Mouse (Mus musculus) heart, embryonic 10.5 days (tissue): ENCODE data around the gene Fam213b. TPM values are rescaled to one million over a fixed set of nuclear protein-coding genes. Genes with fewer than 3 reads are reported as not detected.

Experiments used
- DNase-seq: peaks from one replicate; pipeline ENCODE4 v3.0.0-alpha.2; 2017; ENCODE audit warnings: low spot score
- H3K27ac ChIP-seq: fragments of 300-500 bp; sonication (generic); 2 replicates; pipeline ENCODE4 v1.5.1; 2016; ENCODE audit warnings: mild to moderate bottlenecking
- H3K27me3 ChIP-seq: fragments of 300-500 bp; sonication (generic); 2 replicates; pipeline ENCODE4 v1.6.1; 2016; ENCODE audit warnings: mild to moderate bottlenecking; ENCODE audit not compliant: poor library complexity, insufficient read depth, severe bottlenecking
- H3K36me3 ChIP-seq: fragments of 300-500 bp; sonication (generic); 2 replicates; pipeline ENCODE4 v1.6.1; 2016; ENCODE audit warnings: mild to moderate bottlenecking, moderate library complexity
- H3K4me1 ChIP-seq: fragments of 300-500 bp; sonication (generic); 2 replicates; pipeline ENCODE4 v1.6.1; 2016; ENCODE audit warnings: mild to moderate bottlenecking
- H3K4me3 ChIP-seq: fragments of 300-500 bp; sonication (generic); 2 replicates; pipeline ENCODE4 v1.5.1; 2016; ENCODE audit warnings: mild to moderate bottlenecking, moderate library complexity
- H3K9me3 ChIP-seq: fragments of 300-500 bp; sonication (generic); 2 replicates; pipeline ENCODE4 v1.6.1; 2016; ENCODE audit warnings: mild to moderate bottlenecking, moderate library complexity
- WGBS: fragments of 180-500 bp; shearing (Covaris S2); methylation state at CpG from one replicate; pipeline ENCODE4 v1.1.7; 2016; 5-methylcytosine and 5-hydroxymethylcytosine counted together
- polyA plus RNA-seq: library from polyadenylated mRNA; unstranded; fragments of >200 nt; fragmentation: Nextera tagmentation; extraction: Ambion mirVana; gene quantifications from 2 replicates; pipeline ENCODE4 v1.2.1, GENCODE M21; 2016

The Fam213b gene
- polyA plus RNA-seq, 1 experiment from 2014 or later, result 32.3 TPM

- DNase-seq, result no peak
- WGBS, result 72% methylated on average over 2 of the region's 2 CpGs
- H3K4me3 ChIP-seq, result no peak overlapping the region
- peaks cover 15% of the 10 kb centered on the region; the same call in 1 of the 2 replicates for H3K27me3 ChIP-seq
- H3K9me3 ChIP-seq, result no peaks in the 10 kb centered on the region
- H3K27ac ChIP-seq, result no peak overlapping the region
- H3K36me3 ChIP-seq, result no peaks in the 10 kb centered on the region
- H3K4me1 ChIP-seq, result 0 out of 2 replicates have a peak, but pooled peaks cover 3% of the 10 kb centered on the region
Observed at GRCm38 (mm10) chr4:154934800-154935199, 35.9 kb upstream of the Fam213b start.

- no peak for DNase-seq
- Histone ChIP-seq H3K4me1 (peaks cover 10% of the 10 kb centered on the region), H3K4me3 (no peak overlapping the region), H3K9me3 (no peaks in the 10 kb centered on the region), H3K27ac (no peak overlapping the region), H3K36me3 (no peaks in the 10 kb centered on the region), H3K27me3 (peaks cover 21% of the 10 kb centered on the region; the same call in 1 of the 2 replicates)
- WGBS, result 45% methylated on average over 13 of the region's 13 CpGs
Observed at GRCm38 (mm10) chr4:154933306-154933907, 34.5 kb upstream of the Fam213b start.

- H3K4me1 ChIP-seq, result peaks cover 25% of the 10 kb centered on the region
- H3K27me3 ChIP-seq, result 0 out of 2 replicates have a peak, but pooled peaks cover 20% of the 10 kb centered on the region
- H3K9me3 ChIP-seq, result no peaks in the 10 kb centered on the region
- peak overlapping the region; percentile 85 for H3K27ac ChIP-seq
- no peaks in the 10 kb centered on the region for H3K36me3 ChIP-seq
- no peak overlapping the region for H3K4me3 ChIP-seq
- DNase-seq, result no peak
- 74% methylated on average over 12 of the region's 12 CpGs for WGBS
Observed at GRCm38 (mm10) chr4:154929088-154929660, 30.2 kb upstream of the Fam213b start.

GRCm38 (mm10) chr4:154928395-154929087, 29.6 kb upstream of the Fam213b start, which contains the start of gene Tnfrsf14:
Gene Tnfrsf14, minus strand, starts transcription at chr4:154928563.
- peaks cover 24% of the 10 kb centered on the region for H3K4me1 ChIP-seq
- H3K4me3 ChIP-seq, result peak within 1 kb of the TSS; percentile 42
- H3K27me3 ChIP-seq, result 0 out of 2 replicates have a peak, but pooled peaks cover 14% of the 10 kb centered on the region
- no peaks in the 10 kb centered on the region for H3K9me3 ChIP-seq
- no peaks in the 10 kb centered on the region for H3K36me3 ChIP-seq
- H3K27ac ChIP-seq, result peak within 1 kb of the TSS; percentile 85
- 15% methylated on average over 12 of the region's 12 CpGs for WGBS
- DNase-seq, result peak; percentile 86

GRCm38 (mm10) chr4:154927899-154928337, 29.0 kb upstream of the Fam213b start:
- H3K4me3 ChIP-seq, result peak overlapping the region; percentile 42
- DNase-seq, result no peak
- H3K27ac ChIP-seq, result peak overlapping the region; percentile 85
- 0 out of 2 replicates have a peak, but pooled peaks cover 17% of the 10 kb centered on the region for H3K27me3 ChIP-seq
- H3K9me3 ChIP-seq, result no peaks in the 10 kb centered on the region
- no peaks in the 10 kb centered on the region for H3K36me3 ChIP-seq
- WGBS, result 35% methylated on average over 5 of the region's 5 CpGs
- peaks cover 22% of the 10 kb centered on the region for H3K4me1 ChIP-seq

GRCm38 (mm10) chr4:154926969-154927898, 28.3 kb upstream of the Fam213b start:
- H3K27me3 ChIP-seq, result peaks cover 21% of the 10 kb centered on the region; the same call in 1 of the 2 replicates
- no peaks in the 10 kb centered on the region for H3K36me3 ChIP-seq
- peaks cover 22% of the 10 kb centered on the region for H3K4me1 ChIP-seq
- DNase-seq, result no peak
- peak overlapping the region; percentile 85 for H3K27ac ChIP-seq
- H3K4me3 ChIP-seq, result peak overlapping the region; percentile 42
- 57% methylated on average over 9 of the region's 9 CpGs for WGBS
- H3K9me3 ChIP-seq, result no peaks in the 10 kb centered on the region

GRCm38 (mm10) chr4:154925413-154925812, 26.5 kb upstream of the Fam213b start:
- Histone ChIP-seq H3K27ac (no peak overlapping the region; the same call in 1 of the 2 replicates), H3K36me3 (no peaks in the 10 kb centered on the region), H3K4me1 (peaks cover 22% of the 10 kb centered on the region), H3K27me3 (peaks cover 21% of the 10 kb centered on the region; the same call in 1 of the 2 replicates), H3K4me3 (no peak overlapping the region), H3K9me3 (no peaks in the 10 kb centered on the region)
- 48% methylated on average over 4 of the region's 4 CpGs for WGBS
- DNase-seq, result no peak

- Histone ChIP-seq H3K27me3 (peaks cover 15% of the 10 kb centered on the region; the same call in 1 of the 2 replicates), H3K9me3 (no peaks in the 10 kb centered on the region), H3K27ac (no peak overlapping the region), H3K36me3 (no peaks in the 10 kb centered on the region), H3K4me1 (peaks cover 11% of the 10 kb centered on the region), H3K4me3 (no peak overlapping the region)
- no peak for DNase-seq
- WGBS, result 73% methylated on average over 5 of the region's 5 CpGs
Observed at GRCm38 (mm10) chr4:154922931-154923330, 24.0 kb upstream of the Fam213b start.

GRCm38 (mm10) chr4:154922291-154922690, 23.4 kb upstream of the Fam213b start:
- Histone ChIP-seq H3K27ac (no peak overlapping the region), H3K9me3 (no peaks in the 10 kb centered on the region), H3K4me3 (no peak overlapping the region), H3K4me1 (peaks cover 5% of the 10 kb centered on the region), H3K36me3 (no peaks in the 10 kb centered on the region), H3K27me3 (peaks cover 15% of the 10 kb centered on the region; the same call in 1 of the 2 replicates)
- no peak for DNase-seq
- WGBS, result 83% methylated on average over 4 of the region's 4 CpGs

GRCm38 (mm10) chr4:154916662-154917061, 17.7 kb upstream of the Fam213b start:
- 76% methylated on average over 4 of the region's 4 CpGs for WGBS
- Histone ChIP-seq H3K36me3 (no peaks in the 10 kb centered on the region), H3K27ac (no peak overlapping the region), H3K4me1 (peaks cover 1% of the 10 kb centered on the region), H3K9me3 (no peaks in the 10 kb centered on the region), H3K27me3 (no peaks in the 10 kb centered on the region), H3K4me3 (no peak overlapping the region)
- DNase-seq, result no peak

- H3K9me3 ChIP-seq, result no peaks in the 10 kb centered on the region
- H3K4me1 ChIP-seq, result peaks cover 15% of the 10 kb centered on the region
- no peaks in the 10 kb centered on the region for H3K36me3 ChIP-seq
- H3K27ac ChIP-seq, result no peak overlapping the region
- H3K4me3 ChIP-seq, result no peak overlapping the region
- 73% methylated on average over 10 of the region's 10 CpGs for WGBS
- no peaks in the 10 kb centered on the region for H3K27me3 ChIP-seq
- DNase-seq, result no peak
Observed at GRCm38 (mm10) chr4:154915286-154915685, 16.4 kb upstream of the Fam213b start.

- no peaks in the 10 kb centered on the region for H3K36me3 ChIP-seq
- 68% methylated on average over 3 of the region's 3 CpGs for whole genome bisulfite sequencing
- peaks cover 16% of the 10 kb centered on the region for H3K4me1 ChIP-seq
- no peaks in the 10 kb centered on the region for H3K9me3 ChIP-seq
- no peak overlapping the region for H3K27ac ChIP-seq
- DNase-seq, result no peak
- H3K4me3 ChIP-seq, result no peak overlapping the region
- no peaks in the 10 kb centered on the region for H3K27me3 ChIP-seq
Observed at GRCm38 (mm10) chr4:154914707-154915106, 15.8 kb upstream of the Fam213b start.
